Mouse (Mus musculus): ENCODE results near the gene Sycn.

The Sycn gene

DNA sequence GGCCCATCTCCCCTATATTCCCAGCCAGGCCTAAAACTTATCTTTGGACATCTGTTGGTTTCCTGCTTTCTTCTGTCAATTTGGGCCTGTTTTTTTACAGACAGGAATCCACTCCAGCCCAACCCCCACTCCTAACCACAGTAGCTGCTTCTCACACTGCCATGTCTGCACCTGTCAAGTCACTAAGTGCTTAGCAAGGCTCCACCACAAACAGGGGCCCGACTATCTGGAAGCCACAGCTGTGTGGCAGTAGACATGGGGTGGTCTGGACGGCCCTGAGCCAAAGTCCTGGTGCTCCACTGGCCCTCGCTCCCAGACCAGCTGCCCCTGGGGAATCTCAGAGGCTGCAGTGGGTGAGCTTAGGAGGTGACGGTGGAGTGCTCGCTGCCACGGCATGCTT lies 17.0 kb downstream of the Sycn start:
- no peak for DNase-seq (ENCODE audit: extremely low spot score, low read depth, low spot score)

DNA sequence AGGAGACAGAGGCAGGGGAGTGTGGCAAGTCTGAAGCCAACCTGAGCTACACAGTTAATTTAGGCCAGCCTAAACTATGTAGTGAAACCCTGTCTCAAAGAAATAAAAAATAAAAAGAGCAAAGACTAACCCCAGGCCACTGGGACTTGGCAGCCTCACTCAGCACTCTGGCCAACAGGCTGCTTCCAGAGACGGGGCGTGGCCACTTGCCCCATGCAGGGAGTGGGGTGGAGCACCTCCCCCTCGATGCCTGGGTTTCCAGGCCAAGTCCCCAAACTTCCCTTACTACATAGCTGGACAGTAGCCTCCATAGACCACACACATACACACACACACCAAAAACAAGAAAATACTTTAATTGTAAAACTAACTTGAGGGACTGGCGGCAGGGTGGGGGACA lies 17.8 kb downstream of the Sycn start:
- no peak for DNase-seq (ENCODE audit: extremely low spot score, low read depth, low spot score)

DNA sequence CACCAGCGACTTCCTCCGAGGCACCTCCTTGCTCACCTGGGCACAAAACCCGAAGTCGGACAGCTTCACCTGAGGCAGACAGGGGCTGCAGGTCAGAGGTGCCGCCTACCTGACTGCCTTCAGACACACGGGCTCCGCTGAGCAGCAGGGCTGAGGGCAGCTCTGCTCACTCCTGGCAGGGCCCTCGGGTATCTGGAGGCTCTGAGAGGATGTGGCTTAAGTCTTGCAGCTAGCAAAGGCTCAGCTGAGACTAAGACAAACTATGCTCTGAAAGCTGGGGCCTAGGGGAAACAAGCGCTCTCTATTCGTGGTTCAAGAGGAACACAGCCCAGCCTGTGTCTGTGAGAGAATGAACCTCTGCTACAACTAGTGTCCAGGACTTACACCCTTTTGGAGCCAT lies 20.2 kb downstream of the Sycn start:
- no peak for DNase-seq (ENCODE audit: extremely low spot score, low read depth, low spot score)

DNA sequence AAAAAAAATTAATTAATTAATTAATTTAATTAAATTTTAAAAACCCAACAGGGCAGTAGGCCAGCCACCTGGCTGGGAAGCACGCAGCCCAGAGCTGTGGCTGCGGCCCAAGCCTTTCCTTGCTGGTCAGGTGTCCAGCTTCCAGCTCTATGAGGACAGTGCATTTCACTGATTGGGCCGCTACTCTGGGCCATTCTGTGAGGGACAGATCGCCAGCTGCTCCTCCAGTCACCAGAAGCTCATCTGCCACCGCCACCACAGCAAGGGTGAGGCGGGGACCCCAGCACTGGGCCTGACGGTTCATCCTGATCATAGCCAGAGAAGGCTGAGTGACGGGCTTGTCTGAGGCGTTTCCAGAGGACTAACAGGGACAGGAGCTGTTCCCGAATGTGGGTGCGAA lies 21.3 kb downstream of the Sycn start:
- no peak for DNase-seq (ENCODE audit: extremely low spot score, low read depth, low spot score)

DNA sequence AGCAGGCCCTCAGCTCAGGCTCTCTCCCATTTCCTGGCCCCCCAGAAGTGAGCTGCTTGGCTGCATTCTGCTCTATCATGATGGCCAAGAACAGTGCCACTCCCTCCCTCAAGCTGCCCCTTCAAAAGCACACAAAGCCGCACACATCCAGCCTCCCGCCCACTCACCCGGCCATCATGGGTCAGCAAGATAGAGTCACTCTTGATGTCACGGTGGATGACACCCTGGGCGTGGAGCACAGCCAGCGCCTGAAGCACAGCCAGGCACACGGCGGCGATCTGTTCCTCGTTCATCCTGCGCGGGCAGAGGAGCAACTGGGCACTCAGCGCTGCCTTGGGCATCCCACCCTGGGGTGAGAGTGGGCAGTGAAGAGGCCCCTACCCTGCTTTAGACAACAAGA lies 21.7 kb downstream of the Sycn start:
- no peak for DNase-seq (ENCODE audit: extremely low spot score, low read depth, low spot score)

DNA sequence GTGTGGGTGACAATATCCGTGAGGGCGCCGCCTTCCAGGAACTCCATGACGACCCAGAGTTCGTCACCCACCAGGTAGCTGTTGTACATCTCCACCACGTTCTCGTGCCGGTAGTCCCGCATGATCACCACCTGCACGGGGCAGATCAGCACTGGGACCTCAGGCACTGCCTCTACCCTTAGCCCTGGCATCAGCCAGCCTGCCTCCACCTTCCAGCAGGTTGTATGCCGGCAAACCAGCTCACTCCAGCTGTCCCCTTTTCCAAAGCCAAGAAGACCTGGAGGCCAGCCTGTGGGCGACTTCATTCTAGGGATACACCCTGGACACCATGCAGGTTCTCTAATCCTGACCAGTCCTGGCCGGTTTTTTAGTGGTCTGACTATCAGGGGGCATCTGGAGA lies 22.3 kb downstream of the Sycn start:
- no peak for DNase-seq (ENCODE audit: extremely low spot score, low read depth, low spot score)

DNA sequence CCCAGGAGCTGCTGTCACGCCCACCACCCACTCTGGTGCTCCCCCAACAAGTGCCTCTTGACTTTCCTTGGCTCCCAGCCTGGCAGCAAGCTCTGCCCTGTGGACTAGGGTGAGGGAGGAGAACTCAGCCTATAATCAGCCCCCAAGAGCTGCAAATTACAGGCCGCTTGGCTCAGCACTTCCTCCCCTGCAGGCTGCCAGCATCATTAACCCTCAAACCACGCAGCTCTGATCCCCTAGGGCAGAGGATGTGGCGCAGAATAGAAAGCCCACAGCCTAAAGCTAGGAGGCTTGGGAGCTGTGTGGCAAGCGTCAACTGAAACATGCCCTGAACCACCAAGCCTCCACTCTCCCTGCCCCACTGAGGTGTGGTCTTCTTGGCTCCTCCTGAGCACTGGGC lies 24.7 kb downstream of the Sycn start:
- DNase-seq (ENCODE audit: extremely low spot score, low read depth, low spot score): no peak

DNA sequence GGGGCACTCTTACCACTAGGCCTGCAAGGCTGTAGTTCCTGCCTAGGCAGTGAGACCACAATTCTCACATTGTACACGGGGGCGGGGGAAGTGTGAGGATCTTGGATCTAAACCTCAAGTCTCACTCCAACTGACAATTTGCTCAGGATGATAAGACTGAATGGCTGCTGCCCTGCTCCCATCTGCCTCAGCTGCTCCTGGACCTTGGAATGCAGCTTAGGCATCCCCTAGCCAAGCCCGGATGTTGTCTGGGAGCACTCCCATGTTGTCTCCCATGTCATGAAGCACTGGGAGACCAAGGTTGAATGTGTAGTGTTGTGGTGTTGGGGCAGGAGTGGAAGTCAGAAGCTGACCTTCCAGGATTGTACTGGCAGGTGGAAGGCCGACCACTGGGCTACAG lies 26.9 kb downstream of the Sycn start:
- no peak for DNase-seq (ENCODE audit: extremely low spot score, low read depth, low spot score)

DNA sequence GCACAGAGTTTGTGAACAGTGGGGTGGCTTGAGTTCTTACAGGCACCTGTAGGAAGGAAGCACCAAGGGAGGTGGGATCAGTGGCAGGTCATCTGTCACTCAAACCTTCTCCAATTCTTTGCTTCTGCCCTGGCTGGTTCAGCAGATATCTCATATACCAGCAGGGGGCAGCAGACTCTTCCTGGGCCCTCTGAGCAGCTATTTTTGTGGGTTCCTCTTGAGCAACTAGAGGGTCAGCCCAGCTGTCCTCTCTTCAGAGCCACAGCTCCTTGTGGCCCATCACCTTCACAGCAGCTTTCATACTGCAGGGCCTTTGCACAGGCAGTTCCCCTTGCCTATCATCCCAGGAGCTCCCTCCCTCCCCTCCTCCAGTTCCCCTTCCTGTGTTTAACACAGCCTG lies 27.6 kb downstream of the Sycn start:
- DNase-seq (ENCODE audit: extremely low spot score, low read depth, low spot score): peak; percentile 12

DNA sequence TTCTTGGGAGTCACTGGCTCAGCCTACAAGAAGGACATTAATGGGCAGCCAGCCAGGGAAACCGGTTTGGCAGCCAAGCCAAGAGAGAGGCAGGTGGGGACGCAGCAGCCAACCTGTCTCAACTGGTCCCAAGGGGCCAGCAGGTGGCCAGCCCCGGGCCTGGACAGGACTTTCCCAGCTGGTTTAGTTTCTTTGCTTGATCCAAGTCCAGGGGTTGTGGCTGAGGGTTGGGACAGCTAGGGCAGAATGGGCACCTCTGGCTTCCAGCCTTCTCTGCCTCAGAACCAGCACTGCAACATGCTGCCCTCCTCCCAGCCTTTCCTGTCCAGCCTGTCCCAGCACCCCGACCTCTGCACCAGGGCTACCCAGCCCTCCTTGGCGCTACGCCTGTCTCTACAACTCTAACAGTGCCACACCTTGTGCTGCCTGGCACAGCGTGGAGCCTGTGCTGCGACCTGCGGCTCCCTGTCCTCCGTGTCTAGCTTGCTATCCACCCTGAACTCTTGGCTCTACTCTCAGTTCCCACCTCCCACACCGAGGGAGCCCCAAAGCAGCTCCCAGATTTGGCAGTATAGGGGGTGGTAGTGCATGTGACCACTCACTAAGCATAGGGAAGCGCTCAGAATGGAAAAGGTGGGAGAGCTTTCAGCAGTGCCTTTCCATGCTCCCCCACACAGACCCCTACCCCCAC lies 29.8 kb downstream of the Sycn start:
- no peak for DNase-seq (ENCODE audit: extremely low spot score, low read depth, low spot score)

DNA sequence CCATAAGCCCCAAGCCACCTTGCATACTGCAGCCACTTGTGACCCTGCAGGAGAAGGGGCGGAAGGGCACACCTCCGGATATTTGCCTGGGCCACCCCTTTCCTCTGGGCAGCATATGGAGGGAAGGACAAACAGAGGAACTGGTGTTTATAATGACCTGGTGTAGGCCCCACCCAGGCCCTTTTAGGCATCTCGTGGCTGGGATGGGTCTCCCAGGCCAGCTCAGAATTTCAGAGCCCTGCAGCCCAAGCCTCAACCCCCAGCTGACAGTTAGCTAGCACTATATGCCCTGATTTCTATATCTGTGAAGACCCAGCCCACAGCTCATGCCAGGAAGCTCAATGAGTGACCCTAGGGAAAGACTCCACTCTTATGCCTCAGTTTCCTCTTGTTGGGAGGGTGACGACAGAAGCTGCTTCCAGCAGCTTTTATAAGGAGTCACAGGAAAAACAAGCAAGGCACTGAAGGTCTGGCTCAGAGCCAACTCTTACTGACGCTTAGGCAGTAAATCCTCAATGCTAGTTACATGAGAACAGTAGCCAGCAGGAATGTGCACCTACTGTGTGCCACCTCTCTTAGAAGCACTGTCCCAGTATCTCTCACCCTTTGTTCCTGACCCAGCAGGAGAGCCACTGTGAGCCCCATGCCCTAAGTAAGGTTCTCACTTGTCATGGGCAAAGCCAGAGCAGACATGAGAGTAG lies 30.4 kb downstream of the Sycn start:
- DNase-seq (ENCODE audit: extremely low spot score, low read depth, low spot score): no peak

DNA sequence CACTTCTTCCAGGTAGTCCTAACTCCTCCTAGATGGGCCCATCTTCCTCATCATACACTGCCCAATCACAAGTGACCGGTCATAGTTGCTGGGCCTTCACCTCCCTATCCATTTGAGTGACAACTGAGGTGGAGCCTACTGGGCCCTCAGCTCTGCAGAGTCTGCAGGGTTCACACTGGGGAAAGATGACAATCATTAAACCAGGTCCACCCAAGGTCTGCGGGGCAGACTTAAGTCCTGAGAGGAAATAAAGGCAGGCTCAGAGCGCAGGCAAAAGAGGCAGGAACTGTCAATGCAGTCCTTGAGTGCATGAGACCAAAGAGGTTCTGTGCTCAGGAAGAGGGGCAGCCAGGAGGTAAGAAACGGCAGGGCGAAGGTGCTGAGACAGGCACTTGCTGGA lies 32.0 kb downstream of the Sycn start:
- no peak for DNase-seq (ENCODE audit: extremely low spot score, low read depth, low spot score)

DNA sequence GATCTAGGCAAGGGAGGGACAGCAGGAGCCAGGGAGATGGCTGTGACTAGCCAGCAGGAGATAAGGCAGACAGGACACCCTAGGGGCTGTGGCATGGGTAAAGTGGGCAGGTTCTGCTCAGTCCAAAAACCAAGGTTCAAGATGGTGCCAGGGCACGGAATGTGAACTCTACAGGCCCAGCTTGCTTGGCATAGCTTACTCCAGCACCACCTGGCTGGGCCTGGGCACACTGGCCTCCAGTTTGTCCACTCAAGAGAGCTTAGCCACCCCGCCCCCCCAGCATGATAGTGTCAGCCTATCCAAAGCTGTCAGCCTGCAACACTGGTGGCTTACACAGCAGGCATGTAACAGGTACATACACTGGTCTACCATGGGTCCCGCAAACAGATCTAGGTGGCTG lies 32.6 kb downstream of the Sycn start:
- no peak for DNase-seq (ENCODE audit: extremely low spot score, low read depth, low spot score)

DNA sequence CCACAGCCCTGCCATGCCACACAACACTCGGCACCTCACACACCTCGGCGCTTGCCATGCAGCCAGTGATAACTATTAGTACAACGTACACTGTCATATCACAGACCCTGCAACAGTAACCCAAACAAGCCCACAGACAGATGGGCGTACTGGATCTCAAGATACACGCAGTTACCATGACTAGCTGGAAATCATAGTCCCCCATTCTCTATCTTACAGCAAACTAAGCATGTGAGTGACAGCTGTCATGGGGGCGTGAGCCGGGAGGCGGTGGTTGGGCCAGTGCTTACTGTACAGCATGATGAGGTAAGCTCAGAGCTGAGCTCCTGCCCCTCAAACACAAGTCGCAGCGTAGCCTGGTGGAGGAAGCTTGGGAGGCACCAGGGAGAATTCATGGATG lies 34.9 kb downstream of the Sycn start:
- no peak for DNase-seq (ENCODE audit: extremely low spot score, low read depth, low spot score)

DNA sequence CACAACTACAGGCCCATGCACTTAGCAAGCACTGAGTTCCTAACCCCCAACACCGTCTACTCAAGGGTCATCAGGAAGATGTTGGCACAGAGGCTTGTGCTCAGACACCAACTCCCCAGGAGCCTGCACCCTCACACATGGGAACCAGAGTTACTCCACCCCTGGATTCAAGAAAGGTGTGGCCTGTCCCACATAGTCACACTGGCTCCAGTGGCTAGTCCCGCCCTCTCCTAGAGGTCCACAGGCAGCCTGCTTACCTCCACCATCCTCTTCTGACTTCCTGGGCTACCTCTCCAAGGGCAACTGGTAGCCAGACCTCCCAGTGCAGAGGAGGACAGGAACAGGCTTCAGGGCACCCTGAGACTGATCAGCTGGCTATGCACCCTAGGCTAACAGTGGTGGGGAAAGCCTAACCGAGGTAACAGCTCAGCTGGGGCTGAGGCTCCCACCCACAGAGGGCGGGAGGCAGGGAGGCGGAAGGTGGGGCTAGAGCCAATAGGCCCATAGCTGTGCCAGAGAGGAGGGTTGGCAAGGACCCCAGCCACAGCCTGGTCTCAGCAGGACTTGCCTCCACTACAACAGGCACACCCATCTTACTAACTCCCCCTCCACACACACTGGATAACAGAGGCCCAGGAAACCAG lies 35.7 kb downstream of the Sycn start:
- DNase-seq (ENCODE audit: extremely low spot score, low read depth, low spot score): no peak

DNA sequence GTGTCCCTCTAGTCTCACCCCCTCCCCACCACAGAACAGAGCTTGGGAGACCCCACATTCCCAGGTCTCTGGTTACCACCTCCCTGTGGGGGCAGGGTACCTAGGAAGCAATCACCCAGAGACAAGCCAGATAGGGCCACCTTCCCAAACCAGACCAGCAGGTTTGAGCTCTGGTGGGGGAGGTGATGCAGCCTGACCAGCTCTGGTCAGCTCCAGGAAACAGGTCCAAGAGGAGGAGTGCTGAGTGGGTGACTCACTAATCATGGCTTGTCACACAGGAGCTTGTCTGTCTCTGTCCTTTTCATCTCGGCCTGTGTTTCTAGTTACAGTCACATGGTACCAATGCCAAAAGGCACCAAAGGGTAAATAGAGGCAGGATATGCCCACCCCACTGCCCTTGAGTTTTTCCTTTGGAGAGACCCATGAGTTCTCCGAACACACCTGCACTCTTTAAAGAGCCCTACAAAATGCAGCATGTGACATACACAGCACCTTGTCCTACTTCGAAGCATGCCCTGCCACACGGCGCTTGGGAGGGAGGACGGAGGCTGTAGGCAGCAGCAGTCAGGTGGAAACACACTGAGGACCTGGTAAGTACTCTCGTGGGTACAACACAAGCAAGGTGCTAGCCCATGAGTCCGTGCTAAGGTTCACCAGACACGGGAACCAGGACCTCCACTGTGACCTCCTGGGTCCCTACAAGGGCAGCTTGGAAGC lies 37.3 kb downstream of the Sycn start:
- no peak for DNase-seq (ENCODE audit: extremely low spot score, low read depth, low spot score)

DNA sequence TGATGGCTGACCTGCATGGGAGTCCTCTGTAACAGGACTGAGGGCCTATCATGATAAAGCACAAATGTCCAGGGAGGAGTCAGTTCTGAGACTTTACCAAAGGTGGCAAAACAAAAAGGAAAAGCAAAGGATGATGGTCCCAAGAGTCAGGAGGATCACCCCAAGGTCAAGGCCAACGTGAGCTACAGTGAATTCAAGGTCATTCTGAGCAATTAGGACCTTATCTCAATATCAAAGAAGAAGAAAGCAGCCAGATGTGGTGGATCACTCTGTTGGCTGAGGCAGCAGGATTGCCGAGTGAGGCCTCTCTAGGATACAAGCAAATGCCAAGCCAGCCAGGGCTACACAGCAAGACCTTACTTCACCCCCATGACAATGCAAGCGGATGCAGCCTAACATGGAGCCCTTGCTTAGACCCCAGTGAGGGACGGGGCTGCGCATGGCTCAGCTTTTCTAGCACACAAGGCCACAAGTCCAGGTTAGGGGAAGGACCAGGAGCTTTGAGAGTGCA lies 37.9 kb downstream of the Sycn start:
- no peak for DNase-seq (ENCODE audit: extremely low spot score, low read depth, low spot score)

DNA sequence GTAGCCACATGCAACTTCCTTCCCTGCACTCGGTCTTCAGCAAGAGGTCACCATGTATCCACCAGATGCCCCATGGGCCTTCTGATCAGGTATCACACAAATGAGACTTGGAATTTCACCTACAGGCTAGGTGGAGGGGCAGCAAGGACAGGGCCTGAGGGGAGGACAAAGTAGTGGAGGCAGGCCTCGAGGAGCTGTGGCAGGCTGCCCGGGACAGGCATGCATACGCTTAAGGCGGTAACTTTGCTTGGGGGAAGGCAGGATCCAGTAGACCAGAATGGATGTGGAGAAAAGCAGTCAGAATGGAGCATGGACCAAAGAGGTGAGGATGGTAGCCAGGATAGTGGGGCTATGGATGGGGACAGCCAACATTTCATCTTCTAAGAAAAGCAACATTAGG lies 39.1 kb downstream of the Sycn start:
- no peak for DNase-seq (ENCODE audit: extremely low spot score, low read depth, low spot score)

DNA sequence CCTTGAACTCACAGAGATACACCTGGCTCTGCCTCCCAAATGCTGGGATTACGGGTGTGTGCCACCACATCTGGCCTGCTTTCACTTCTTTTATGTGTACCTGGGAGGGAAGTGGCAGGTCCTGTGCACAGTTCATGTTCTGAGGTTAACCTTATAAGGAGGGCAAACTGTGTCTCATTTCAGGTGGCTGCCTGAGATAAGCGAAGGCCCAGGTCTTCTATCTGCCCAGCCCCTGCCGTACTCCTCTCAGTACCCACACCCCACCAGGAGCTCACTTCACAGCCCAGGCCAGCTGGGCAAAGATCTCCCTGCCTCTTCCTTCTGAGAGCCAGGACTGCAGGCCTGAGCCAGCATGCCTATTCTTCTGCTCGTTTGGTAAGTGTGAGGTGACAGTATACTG lies 41.0 kb downstream of the Sycn start:
- no peak for DNase-seq (ENCODE audit: extremely low spot score, low read depth, low spot score)

DNA sequence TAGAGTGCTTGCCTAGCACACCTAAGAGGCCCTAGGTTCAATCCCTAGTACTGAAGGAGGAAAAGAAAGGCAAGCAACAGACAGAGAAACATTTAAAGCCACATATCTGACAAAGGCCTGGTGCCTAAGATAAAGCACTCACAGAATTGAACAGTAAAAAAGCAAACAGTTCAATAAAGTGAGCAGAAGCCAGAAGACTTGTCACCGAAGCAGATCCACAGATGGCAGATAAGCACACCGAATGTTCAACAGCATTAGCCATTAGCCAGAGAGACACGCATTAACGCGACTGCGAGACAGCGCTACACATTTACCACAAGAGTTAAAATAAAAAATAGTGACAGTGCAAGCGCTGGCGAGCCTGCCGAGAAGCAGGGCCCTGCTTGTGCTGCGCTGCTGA lies 42.2 kb downstream of the Sycn start:
- no peak for DNase-seq (ENCODE audit: extremely low spot score, low read depth, low spot score)

DNA sequence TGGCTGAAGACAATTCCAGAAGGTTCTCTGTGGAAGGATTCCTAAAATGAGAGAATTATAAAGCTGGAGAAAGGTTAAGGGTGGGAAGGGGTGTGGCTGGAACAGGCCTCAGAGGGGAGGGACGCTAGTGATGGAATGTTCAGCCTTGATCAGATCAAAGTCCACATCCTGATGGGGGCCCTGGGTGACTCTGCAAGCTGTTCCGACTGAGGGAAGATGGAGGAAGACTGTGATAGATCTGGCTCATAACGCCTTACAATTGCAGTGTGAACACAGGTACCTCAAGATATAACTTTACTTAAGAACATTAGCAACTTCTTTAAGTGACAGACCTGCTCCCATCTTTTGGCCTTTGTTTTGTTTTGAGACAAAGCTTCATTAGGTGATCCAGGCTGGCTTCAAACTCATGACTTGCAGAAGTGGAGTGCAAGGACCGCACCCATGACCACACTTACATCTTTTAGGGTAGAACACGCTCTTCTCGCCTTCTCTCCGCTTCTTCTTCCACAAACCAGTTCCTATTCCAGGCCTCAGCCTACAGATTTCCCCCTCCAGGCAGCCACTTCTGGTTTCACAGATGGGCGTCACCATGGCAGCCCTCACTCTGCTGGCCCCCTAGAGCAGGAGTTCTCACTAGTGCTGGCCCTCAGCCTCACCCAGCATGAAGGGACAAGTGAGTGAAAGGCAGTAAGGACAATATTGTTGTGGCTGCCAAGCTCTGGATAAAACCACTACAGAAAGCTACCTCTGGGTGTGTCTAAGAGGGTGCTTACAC lies 43.1 kb downstream of the Sycn start:
- no peak for DNase-seq (ENCODE audit: extremely low spot score, low read depth, low spot score)

Data from hindlimb bud, embryonic 11.5 days (tissue).